Mouse (Mus musculus): ENCODE results near the gene Lrch1.

DNA sequence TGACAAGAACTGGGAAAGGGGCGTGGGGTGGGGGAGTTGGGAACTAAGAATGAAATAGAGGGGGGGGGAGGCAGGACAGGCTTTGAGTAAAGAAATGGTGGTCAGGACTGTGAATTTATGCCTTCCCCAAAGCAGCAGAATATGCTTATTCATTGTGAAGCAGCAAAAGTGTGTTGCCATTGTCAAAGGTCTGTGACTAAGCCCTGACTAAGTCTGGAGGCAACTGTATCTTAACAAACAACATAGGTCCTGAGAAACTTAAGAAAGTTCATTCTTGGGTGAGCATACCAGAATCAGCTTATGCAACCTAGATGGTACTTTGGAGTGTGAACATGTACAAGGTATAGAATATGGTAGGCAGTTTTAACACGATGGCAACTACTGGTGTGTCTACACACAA is 214.3 kb downstream of the Lrch1 start:
- TF ChIP-seq EP300 (IDR thresholded peaks at IDR 0.05; ENCODE audit: low read depth) (peak; percentile 20; the same call in 1 of the 2 replicates), CTCF (IDR thresholded peaks at IDR 0.05; ENCODE audit: low read depth) (no peak)

Data from liver, embryonic 14.5 days (tissue).